9 mouse cellular contexts compared by ENCODE assay signal in genomic region chr10:26798752-26799411, GRCm38 (mm10). TPM values are rescaled to one million over a fixed set of nuclear protein-coding genes. Genes with fewer than 3 reads are reported as not detected.
DNase-seq lines count a peak whose midpoint lies in the region; ATAC-seq and TF ChIP-seq lines count a peak whose summit lies in the region.
"Had no signal": no experiment of that assay in that cellular context is flagged by ENCODE, and none has a peak within 500 bp of the region (broad histone marks: within the 10 kb centered on the region; RNA-seq: fewer than 3 reads in every experiment).

No protein-coding gene starts in this region.

- no peak for TF ChIP-seq EP300 in liver, postnatal 0 days (IDR thresholded peaks at IDR 0.05; ENCODE audit: low read depth)

- H3K27ac ChIP-seq in bone marrow, adult 2 months (ENCODE audit: control insufficient read depth, insufficient read depth, low read depth, low read length, poor library complexity), result peak overlapping the region; percentile 70; the same call in 1 of the 2 replicates
- peak overlapping the region; percentile 74 for H3K27ac ChIP-seq in liver, postnatal 0 days (ENCODE audit: low read depth)
- H3K27ac ChIP-seq in hindbrain, embryonic 13.5 days, result no peak overlapping the region

- H3K4me2 ChIP-seq in liver, postnatal 0 days (ENCODE audit: low read depth, low read length), result peak overlapping the region; percentile 44; the same call in 1 of the 2 replicates
- H3K4me2 ChIP-seq in hindbrain, embryonic 13.5 days, result no peak overlapping the region

- intact Hi-C loops in heart, postnatal 36 days (cut with DNase I), result no loop called here

- no peaks in the 10 kb centered on the region for H3K36me3 ChIP-seq in liver, postnatal 0 days (replicated peaks; ENCODE audit: insufficient read depth, low read length)
- no peaks in the 10 kb centered on the region for H3K36me3 ChIP-seq in hindbrain, embryonic 13.5 days

- no peak for TF ChIP-seq CTCF in bone marrow, adult 2 months (IDR thresholded peaks at IDR 0.05; ENCODE audit: control insufficient read depth, insufficient read depth, low read length)
- no peak for TF ChIP-seq CTCF in liver, postnatal 0 days (IDR thresholded peaks at IDR 0.05; ENCODE audit: low read depth)

- TF ChIP-seq POLR2A in bone marrow, adult 2 months (IDR thresholded peaks at IDR 0.05; ENCODE audit: borderline replicate concordance, control insufficient read depth, low read depth, low read length), result no peak

- H3K4me3 ChIP-seq in bone marrow, adult 2 months (replicated peaks; ENCODE audit: control insufficient read depth, low read depth, low read length), result no peak overlapping the region
- H3K4me3 ChIP-seq in liver, postnatal 0 days (ENCODE audit: low read depth, low read length), result no peak overlapping the region
- no peak overlapping the region for H3K4me3 ChIP-seq in hindbrain, embryonic 13.5 days

- ATAC-seq in liver, postnatal 0 days, result peak; percentile 19
- ATAC-seq in hindbrain, embryonic 13.5 days (ENCODE audit: low FRiP score), result no peak

- H3K4me1 ChIP-seq in bone marrow, adult 2 months (ENCODE audit: control insufficient read depth, insufficient read depth, low read length), result peaks cover 5% of the 10 kb centered on the region
- peaks cover 29% of the 10 kb centered on the region for H3K4me1 ChIP-seq in liver, postnatal 0 days (ENCODE audit: insufficient read depth)
- peaks cover 5% of the 10 kb centered on the region; the same call in 1 of the 2 replicates for H3K4me1 ChIP-seq in hindbrain, embryonic 13.5 days (replicated peaks)

- H3K9ac ChIP-seq in liver, postnatal 0 days (replicated peaks), result no peak overlapping the region
- no peak overlapping the region for H3K9ac ChIP-seq in hindbrain, embryonic 13.5 days

- no peaks in the 10 kb centered on the region for H3K9me3 ChIP-seq in liver, postnatal 0 days (ENCODE audit: low read length)
- no peaks in the 10 kb centered on the region for H3K9me3 ChIP-seq in hindbrain, embryonic 13.5 days

- DNase-seq in heart, adult 11 months, result peak; percentile 92
- no peak for DNase-seq in heart, postnatal 36 days
- peak; percentile 39 for DNase-seq in 3134 (ENCODE audit: extremely low read depth, insufficient read length, low spot score)
- DNase-seq in liver, postnatal 0 days, result no peak
- no peak for DNase-seq in urinary bladder, adult 18-20 months (ENCODE audit: low spot score in 2 of 2)
- no peak for DNase-seq in ovary, postnatal 10 days (ENCODE audit: low spot score)
- DNase-seq: cerebellum, adult 8-10 months had no signal

- WGBS in bone marrow, adult 2 months, result 26% methylated on average over 10 of the region's 10 CpGs
- WGBS in liver, postnatal 0 days (ENCODE audit: insufficient replicate concordance), result 38% methylated on average over 10 of the region's 10 CpGs
- 89% methylated on average over 10 of the region's 10 CpGs for WGBS in hindbrain, embryonic 13.5 days

- no peaks in the 10 kb centered on the region for H3K27me3 ChIP-seq in liver, postnatal 0 days (ENCODE audit: insufficient read depth, low read length)
- no peaks in the 10 kb centered on the region for H3K27me3 ChIP-seq in hindbrain, embryonic 13.5 days

RNA-seq across cellular contexts. Expression of gene Arhgap18, which starts 45.7 kb away (rescaled TPM):
- 10 to 100 TPM; 17.6 to 18.7 TPM for total RNA-seq in heart, postnatal 36 days (2021)
- 15.5 and 22.4 TPM in 2 replicates for polyA plus RNA-seq in bone marrow, adult 2 months (2011; ENCODE audit: insufficient read depth, insufficient read length, low replicate concordance, missing spikeins)
- 8.5 and 8.9 TPM in 2 replicates for polyA plus RNA-seq in liver, postnatal 0 days (2015; fragmentation: Nextera tagmentation; extraction: Ambion mirVana)
- polyA plus RNA-seq in hindbrain, embryonic 13.5 days (2015; fragmentation: Nextera tagmentation; extraction: Ambion mirVana), result 12.1 and 14.0 TPM in 2 replicates

Comparison
In these comparisons a context has a peak if more than half of its experiments do, and no peak if none do; other contexts are left out.
1. DNase-seq: peak in heart, adult 11 months (single experiment) and 3134 (single experiment); none in heart, postnatal 36 days (0 of 2), liver, postnatal 0 days (single experiment), urinary bladder, adult 18-20 months (0 of 2) and ovary, postnatal 10 days (single experiment).